Mouse (Mus musculus): ENCODE data around the gene Sparc. TPM values are rescaled to one million over a fixed set of nuclear protein-coding genes. Genes with fewer than 3 reads are reported as not detected.
"Not testable (repeated sequence)": the region's sequence is repeated elsewhere in the genome, so short reads cannot be mapped to it uniquely, and the experiment has no call there.

Sparc gene
- total RNA-seq, 4 experiments from 2014 or later = 1,201 to 2,025 (median 1,729) TPM

DNA sequence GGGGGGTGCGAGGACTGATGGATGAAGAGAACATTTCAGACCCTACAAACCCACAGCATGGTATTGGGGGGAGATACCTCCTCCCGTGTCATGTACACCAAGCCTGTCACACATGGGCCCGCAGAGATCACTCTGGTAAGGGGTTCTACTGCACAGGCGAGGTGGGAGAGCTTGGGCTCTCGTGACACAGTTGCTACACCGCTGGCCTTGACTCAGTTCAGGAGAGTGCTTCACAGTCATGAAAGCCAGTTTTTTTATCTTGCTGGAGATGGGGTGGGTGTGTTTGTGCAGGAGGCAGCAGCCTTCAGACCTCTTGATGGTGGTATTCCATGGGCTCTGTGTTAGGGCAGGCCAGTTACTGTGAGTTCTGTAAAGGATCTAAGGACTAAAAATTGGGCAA lies 13.1 kb upstream of the Sparc start:
- DNase-seq = no peak

DNA sequence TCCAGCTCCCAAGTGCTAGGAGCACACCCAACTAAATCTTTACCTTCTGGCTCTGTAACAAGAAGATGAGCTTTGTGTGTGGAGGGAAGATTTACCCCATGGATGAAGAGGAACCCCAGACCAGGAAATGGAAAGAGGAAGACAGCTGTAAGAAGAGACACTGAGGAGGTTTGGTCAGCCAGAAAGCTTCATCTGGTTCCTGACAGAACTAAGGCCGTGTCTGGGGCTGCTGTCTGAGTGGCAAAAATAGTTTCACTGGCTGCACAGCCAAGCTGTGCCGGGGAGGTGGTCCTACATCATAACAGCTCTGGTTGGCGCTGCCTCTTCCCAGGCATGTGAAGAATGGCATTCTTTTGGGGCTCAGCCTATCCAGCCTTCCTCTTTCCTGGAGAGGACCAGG lies 10.0 kb upstream of the Sparc start:
- no peak for DNase-seq

DNA sequence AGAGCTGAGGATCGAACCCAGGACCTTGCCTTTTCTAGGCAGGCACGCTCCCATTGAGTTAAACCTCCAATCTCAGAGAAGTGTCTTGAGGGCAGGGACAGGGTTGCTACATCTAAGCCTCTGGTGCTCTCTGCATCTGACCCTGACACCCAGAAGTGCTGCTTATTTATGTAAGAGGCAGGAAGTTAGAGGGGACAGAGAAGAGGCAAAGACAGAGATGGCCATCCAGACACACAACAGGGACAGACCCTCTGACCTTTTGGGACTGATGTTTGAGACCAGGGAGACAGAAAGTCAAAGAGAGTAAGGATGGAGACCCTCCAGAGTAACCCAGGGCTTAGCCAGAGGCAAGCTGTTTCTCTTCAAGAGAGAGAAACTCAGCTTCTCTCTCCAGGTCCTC lies 7.0 kb upstream of the Sparc start:
- no peak for DNase-seq

DNA sequence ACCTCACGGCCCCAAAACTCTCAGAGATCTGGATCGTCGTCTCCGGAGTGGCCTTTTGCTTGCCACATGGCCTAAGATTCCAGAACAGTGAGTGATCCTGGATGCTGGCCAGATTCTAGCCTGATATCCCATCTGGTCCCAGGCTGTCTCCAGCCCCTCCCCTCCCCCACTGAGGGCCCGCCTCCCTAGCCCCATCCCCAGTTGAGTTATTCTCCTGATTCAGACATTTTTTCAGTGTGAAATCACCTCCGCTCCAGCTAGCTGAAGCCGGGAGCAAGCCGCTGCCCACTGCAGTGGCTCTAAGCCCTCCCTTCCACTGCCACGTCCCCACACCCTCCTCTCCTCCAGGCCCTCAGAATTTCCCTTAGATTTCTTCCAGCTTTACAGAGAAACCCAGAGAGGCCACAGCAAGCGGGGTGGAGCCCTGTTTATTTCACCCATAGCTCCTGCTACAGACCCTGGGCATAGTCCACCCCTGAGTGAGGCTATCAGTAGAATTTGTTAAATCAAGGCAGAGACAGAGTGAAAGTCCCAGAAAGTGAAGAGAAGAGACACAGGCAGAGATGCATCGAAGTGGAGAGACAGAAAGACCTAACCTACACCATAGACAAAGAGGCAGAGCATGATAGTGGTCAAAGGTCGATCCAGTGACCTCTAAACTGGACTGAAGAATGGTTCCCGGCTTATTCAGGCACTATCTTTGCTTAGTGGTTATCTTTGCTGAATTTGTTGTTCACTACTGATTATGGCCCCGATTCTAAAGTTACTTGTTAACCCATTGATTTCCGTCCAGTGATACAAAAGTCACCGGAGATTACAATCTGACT lies 5.4 kb upstream of the Sparc start:
- DNase-seq = peak; percentile 90

DNA sequence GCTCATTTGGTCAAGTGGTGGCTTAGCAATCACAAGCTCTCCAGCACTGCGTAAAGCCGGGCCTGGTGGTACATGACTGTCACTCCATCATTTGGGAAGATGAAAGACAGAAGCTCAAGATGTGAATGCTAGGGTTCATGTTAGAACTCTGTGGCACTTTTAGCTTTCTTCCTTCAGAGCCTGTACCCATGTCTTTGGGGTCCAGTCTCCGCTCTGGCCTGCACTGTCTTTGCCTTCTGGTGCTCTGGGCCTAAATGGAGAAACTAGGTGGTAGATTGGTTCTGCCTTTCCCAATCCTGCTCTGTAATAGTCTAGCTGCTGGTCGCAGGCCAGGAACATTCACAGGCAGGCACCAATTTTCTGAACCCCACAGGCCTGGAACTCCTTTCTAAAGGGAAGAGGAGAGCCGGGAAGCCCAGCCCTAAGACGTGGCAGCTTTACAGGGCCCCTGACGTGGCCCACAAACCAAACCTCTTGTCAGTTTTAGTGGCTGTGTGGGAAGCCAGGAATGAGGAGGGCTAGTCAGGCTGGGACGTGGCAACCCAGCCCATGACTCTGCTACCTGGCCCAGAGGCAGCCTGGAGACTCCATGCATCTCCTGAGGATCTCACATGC lies 1.9 kb upstream of the Sparc start:
- no peak for DNase-seq

DNA sequence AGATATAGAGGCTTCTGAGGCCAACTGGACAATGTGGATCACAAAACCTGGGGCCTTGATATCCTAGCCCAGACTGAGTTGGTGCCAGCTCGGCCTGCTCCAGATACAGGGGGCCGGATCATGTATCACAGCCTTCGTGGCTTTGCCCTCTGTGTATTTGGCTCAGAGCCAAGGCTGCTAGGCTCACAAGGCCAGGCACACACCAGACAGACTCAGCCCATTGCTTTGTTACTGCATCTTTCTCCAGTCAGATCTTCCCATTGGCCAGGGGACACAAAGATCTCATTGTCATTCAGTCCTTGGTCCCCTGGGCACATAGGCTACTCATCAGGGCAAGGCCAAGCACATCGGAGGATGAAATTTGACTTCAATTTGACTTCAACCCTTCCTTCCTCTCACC lies 773 bp upstream of the Sparc start:
- DNase-seq = peak; percentile 89

DNA sequence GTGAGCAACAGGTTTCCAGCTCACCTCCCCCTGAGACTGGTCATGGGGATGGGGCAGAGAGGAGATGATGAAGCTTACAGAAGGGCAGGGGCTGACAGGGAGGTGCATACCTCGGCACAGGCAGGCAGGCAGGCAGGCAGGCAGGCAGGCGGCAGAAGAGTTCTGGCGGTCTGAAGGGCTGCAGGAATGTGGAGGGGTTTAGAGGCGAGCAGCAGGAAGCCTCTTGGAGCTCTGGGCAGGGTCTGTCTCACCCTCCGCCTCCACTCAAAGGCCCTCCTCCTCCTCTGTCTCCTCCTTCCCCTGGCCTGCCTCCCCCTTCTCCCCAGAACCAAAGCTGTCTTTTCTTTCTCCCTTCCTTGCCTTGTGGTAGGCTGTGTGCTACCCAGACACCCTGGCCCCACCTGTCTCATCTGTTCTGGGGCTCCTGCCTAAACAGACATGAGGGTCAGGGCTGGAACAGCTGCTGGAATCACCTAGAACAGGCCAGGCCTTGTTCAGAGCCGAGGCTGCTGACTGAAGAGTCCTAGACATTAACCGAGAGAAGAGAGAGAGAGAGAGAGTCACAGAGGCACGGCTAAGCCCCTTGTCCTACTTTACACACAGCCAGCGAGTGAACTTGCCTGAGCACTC lies 3.2 kb downstream of the Sparc start:
- peak; percentile 77 for DNase-seq

DNA sequence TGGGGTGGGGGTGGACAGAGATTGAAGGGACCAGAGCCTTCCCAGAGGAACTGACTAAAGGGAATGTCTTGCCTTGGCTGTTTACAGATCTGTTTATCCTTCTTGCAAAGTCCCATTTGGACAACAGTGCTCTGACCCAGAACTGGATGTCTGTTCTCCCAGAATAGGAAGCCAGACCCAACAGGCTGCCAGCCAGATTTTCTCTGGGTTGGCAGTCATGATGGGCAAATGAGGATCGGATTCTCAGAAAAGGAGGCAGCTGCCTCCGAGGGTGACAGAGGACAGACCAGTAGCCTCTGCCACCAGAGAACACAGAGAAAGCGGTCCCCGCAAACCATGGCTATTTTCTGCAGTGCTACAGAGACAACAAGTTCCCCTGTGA lies 3.7 kb downstream of the Sparc start:
- no peak for DNase-seq

DNA sequence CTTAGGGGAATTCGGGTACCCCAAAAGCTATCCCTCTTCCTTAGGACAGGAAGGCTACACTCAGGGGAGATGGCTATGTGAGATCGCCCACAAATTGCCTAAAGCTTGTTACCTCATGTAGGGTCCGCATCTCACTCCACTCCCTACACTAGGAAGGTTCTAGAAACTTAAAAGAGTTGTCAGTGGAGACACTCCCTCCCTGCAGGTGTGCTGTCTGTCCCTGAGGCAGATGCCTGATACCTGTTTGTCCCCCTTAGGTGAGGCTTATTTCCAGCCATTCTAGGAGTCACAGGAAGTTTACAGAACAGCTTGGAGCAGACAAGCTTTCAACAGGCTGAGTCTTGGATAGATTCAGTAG lies 4.3 kb downstream of the Sparc start:
- DNase-seq = no peak

DNA sequence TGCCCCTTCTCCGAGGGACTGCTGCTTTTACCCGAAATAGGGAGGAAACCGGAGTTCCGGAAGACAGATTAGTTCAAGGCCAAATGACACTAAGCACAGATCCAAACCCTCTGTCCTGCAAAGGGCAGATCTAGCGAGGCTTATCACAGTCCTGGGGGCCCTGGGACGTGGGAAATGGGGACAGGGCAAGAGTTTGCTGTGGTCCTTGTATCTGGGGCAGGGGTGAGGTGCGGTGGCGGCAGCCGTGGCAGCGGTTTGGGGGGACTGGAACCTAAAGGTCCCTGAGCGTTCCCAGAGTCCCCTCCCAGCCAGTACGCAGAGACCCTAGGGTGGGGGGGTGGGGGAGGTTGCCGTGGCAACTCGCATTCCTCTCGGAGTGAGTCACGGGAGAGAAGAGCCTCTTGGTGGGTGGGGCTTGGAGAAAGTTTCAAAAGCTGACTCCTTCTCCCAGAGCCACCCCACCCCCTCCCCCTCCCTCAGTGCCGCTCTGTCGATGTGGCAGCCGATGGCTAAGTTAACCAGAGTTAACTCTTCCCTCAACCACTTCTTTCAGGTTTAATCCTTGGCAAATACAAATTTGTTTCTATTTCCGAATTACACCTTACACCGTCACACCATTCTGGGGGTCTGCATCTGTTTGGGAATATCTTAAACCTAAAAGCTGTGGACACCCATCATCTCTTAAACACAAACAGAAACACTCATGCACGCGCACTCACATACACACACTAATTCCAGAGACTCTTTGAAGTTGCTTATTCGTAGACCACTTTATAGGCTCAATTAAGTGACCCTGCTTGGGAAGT lies 4.9 kb downstream of the Sparc start:
- peak; percentile 56 for DNase-seq

DNA sequence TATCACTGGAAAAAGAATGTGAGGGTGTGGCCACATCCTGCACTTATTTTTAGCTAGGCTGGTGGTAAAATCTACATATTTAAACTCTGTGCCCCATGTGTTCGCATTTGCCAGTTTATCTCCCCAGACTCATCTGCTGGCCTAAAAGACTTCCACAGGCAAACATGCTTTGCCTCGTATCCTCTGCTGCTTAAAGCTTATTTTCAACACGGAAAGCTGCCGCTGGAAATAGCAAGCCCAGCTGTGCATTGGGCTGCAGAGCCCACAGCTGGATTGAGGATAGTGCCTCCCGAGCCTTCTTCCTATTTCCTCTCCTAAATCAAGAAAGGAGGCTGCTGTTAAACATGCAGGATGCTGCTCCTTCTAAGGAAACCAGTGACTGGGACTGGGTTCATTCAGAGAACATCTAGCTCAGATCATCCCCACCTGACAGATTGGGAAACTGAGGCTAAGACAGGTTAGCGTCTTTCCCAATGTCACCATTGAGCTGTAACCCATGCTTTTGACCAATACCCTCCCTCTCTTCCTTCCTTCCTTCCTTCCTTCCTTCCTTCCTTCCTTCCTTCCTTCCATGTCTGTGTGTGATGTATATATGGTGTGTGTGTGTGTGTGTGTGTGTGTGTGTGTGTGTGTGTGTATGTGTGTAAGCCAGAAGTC lies 6.2 kb downstream of the Sparc start:
- DNase-seq = no peak

DNA sequence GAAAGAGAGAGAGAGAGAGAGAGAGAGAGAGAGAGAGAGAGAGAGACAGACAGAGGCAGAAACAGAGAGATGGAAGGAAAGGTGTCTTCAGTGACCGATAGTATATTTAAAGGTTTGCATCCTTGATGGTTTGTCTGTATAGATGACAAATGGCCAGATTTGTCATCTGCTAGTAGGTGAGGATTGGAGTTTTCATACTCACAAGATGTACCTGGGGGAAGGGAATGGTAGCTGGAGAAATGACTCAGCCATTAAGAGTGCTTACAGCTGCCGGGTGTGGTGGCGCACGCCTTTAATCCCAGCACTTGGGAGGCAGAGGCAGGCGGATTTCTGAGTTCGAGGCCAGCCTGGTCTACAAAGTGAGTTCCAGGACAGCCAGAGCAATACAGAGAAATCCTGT lies 7.3 kb downstream of the Sparc start:
- not testable (repeated sequence) for DNase-seq

DNA sequence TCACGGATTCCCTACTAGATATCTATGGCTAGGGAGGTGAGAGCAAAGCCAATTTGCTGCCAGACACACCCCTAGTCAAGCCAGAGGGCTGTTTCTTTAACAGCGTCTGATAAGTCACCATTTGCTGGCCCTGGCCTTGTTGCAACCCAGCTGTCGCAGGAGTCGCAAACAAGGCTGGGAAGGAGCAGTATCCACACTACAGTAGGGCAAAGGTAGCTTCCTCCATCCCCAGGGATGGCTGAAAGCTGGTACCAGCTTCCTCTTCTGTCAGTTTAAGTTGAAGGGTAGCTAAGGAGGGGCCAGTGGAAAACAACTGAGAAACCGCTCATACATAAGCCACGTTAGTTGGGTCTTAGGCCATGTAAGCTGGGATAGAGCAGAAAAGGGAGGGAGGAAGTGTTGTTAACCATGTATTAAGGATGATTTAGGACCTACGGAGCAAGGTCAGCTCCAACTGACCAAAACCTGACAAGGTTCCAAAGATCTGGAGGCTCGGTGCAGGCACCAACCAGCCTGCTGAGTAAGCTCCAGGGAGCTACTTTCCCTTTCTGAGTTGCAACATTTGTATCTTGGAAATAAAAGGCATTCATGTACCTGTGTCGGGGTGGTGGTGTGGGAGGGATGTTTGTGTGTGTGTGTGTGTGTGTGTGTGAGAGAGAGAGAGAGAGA lies 7.8 kb downstream of the Sparc start:
- peak; percentile 72 for DNase-seq

DNA sequence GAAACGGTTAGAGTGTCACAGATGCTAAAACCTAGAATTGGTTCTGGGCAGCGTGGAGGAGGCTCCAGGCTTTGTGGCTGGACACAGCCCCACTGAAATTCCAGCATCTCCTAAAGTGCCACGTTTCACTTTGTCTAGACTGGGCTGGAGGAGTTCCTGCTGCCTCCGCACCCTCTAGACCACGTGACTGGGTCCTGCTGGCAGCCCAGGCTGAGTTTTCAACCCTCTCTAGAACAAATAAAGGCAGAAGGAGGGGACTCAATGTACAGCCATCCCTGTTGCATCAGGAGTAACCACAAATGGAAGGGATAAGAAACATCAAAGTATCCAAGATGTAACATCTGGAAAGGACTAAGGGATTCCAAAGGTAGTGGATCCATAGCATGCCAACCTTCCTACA lies 8.7 kb downstream of the Sparc start:
- no peak for DNase-seq

DNA sequence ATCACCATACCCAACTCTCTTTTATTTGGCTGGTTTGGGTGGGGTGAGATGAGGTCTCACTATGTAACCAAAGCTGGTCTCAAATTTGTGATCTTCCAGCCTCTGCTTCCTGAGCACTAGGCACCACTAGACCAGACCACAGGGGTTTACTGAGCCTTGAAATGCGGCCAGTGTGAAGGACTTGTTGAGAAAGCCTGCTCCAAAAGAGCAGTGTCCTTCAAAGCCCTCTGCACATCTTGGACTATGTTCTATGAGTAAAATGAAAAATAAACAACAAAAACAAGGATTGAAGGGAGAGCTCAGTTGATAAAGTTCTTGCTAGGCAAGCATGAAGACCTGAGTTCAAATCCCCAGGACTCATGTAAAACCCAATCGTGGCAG lies 9.6 kb downstream of the Sparc start:
- DNase-seq = peak; percentile 58

DNA sequence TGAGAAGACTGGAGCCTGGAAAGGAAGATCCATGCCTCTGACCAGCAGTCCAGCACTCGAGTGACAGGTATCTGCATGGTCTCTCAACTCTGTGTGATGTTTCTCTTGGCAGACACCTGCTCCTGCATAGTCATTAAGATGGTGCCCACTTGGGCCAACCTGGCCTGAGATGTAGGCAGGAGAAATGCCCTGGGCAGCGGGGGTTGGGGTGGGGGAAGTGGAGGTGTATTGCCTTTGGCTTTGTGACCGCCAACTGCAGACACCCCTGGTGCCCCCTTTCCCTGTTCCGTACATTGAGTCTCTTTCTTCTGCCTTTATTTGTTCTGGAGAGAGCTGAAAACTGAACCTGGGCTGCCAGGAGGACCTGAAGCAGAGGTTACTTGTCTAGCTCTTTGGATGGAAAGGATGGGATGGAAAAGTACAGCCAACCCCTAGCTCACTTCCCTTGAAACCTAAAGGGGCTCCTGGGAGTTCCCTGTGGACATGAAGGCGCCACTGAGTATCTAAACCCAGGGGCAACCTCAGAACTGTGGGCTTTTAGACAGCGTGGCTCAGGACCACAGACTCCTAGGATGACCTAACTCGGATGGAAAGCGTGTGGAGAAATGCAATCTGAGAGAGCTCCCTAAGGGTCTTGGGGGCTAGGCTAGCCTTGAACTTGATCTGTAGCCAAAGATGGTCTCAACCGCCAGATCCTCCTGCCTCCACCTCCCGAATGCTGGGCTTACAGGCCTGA lies 10.1 kb downstream of the Sparc start:
- no peak for DNase-seq

DNA sequence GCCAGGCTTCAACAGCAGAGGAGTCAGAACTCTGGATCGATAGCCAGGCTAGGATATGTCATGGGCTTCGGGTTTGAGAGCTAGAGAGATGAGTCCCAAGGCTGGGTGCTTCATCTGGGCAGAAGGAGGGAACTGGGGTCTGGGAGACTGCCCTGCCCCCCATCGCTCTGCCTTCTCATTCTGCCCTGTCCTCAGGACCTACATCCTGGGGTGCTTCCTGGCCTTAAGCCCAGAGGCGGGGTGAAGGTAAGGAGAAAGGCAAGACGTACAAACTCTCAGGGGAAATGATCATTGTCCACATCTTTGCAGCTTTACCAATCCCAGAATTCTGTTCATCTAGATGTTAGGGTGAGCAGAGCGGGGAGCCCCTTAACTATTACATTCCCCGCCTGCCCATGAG lies 10.9 kb downstream of the Sparc start:
- DNase-seq = no peak

DNA sequence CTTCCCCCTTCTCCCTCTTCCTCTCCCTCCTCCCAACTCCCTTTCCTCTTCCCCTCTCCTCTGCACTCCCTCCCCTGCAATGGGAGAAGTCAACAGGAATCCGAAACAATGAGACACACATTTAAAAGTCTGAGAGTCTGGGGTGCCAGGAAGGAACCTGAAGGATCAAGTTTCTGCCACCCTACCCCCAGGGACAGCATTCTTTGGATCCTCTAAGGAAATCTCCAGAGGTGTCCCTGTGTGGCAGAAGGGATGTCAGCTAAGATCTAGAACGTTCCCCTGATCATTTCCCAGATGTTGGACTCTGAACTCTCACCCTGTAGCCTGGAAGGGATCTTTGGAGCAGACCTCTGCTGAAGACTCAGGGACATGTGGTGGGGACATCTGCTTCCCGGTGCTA lies 12.5 kb downstream of the Sparc start:
- no peak for DNase-seq

DNA sequence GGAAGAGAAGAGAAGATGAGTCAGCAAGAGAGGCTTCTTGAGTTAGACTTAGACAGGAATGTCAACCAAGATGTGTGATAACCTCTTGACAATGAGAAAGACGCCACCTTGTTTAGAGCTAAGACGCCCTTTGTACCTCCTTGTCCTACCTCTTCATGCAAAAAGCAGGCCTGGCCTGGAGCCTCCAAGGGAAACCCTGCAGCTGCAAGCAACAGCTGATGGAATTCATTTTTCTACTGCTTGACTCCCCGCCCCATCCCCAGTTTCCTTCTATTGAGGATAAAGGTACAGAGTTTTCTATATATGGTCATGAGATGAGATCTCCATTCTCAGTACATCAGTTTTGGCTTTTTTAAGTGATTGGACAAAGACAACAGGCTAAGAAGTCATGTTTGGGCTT lies 13.0 kb downstream of the Sparc start:
- DNase-seq = no peak

DNA sequence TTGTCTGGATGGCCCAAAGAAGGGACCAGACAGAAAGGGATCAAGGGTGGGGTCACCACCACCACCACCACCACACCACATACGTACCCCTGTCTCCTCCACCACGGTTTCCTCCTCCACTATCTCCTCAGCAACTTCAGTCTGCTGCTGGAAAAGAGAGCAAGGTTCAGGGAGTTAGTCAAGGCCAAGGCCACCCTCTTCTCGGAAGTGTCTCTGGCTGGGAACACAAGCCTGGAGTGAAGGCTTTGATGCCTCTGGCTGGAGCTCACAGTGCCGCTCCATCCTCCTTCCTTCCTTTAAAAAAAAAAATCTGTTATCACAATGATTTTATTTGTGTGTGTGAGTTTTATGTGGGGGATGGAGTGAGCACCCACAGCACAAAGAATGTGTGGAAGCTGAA lies 15.8 kb downstream of the Sparc start:
- DNase-seq = peak; percentile 72
